Mouse (Mus musculus) adipocyte (in vitro differentiated cells): ENCODE results near the gene Idua.
A peak's percentile ranks its signal among the peaks of the same experiment; 100 is the strongest.

Source experiments
- DNase-seq: peaks from one replicate; pipeline ENCODE4 v3.0.0-alpha.2; 2016; ENCODE audit warnings: low spot score

The Idua gene

DNA sequence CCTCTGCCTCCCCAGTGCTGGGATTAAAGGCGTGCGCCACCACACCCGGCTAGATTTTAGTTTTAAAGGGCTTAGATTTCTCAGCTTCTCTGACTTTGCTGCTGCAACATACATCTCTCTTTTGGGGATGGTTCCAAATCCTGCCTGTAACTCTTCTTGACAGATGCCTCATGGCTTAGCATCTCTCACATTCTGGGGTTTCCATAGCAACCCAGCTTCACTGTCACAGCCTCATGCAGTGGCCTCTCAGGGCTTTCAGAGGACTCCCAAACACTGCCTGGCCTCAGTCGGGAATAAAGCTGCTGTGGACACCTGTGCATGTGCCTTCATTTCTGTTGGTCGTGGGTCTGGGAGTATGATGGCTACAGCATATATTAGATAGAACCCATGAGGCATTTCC is 29.0 kb downstream of the Idua start:
- no peak for DNase-seq

DNA sequence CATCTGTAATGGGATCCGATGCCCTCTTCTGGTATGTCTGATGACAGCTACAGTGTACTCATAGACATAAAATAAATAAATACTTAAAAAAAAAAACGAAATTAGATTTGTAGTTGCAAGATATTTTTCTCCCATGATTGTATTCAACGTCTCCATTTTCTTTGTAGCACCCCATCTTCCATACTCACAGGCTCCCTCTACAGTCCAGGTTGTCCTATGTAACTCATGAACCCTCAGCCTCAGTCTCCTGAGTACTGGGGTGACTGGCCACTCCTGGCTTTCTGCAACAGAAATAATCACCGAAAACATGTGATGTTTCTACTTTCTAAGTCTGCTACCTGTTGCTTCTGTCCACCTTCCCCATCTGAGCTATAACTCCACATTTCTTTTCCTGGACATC is 31.0 kb downstream of the Idua start:
- DNase-seq: no peak

DNA sequence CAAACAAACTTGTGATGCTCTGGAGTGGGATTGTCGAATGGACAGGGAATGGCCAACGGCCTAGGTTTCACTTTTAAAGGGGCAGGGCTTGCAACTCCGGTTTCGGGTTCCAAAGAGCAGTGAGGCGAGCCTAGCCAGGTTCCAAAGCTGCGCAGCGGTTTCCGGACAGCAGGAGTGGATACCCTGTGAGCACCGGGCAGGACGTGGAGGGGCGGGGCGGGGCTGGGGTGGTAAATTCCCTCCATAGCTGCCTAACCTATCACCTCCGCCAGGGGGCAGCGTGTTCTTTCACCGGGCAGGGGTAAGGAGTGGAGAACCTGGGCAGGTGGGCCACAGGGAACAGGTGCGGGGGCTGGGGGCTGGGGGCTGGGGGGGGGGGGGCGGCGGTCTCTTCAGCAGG is 32.1 kb downstream of the Idua start, which contains the start of gene Fgfrl1:
TSS of gene Fgfrl1 (plus strand) at position 112 of the 400 bp plus-strand sequence.
- DNase-seq: peak; percentile 70

DNA sequence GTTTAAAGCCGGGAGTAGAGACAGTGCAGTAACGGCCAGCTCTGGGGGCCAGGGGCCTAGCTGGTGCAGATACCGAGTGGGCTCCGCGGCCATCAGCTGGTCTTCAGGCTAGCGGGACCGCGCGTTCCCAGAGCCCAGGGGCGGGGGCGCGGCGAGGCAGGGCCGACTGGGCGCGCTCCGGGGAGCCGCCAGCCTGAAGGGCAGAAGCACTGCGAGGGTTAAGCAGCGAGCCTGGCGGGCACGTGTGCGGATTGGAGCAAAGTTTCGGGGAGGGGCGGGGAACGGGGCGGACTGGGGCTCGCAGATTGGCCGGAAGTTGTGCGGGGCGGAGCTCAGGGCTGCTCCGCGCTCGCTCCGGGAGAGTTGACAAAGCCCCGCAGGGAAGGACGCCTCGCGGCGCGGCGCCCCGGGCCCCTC is 33.7 kb downstream of the Idua start:
- DNase-seq: peak; percentile 92

DNA sequence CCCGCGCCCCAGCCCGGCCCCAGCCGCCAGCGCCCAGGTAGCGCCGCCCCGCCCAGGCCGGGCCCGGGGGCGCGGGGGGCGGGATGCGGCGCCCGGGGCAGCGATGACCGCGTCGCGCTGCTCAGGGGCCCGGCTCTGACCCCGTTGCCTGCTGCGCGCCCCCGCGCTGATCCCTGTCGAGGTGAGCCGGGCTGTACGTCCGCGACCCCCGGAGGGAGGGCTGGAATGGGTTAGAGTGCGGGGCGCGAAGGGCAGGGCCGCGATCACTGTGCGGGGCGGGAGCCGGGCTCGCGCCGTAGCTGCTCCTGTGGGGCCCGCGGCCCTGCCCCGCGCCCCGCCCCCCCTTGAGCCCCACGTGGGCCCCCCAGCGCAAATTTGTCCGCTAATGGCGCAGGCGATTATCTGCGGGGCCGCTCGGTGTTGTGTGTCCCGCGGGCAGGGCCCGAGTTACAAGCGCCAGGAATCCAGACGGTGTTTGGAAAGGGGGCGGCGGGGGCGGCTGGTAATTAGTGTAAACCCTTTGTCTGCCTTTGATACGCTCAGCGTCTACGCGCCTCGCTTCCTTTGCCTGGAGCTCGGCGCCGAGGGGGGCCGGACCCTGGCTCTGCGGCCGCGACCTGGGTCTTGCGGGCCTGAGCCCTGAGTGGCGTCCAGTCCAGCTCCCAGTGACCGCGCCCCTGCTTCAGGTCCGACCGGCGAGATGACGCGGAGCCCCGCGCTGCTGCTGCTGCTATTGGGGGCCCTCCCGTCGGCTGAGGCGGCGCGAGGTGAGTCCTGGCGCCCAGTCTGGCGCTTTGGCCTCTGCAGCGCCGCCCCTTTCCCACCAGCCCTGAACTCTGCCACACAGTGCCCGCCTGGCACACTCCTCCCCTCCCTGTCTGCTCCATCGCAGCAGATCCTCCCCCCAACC is 34.5 kb downstream of the Idua start:
- peak; percentile 55 for DNase-seq

DNA sequence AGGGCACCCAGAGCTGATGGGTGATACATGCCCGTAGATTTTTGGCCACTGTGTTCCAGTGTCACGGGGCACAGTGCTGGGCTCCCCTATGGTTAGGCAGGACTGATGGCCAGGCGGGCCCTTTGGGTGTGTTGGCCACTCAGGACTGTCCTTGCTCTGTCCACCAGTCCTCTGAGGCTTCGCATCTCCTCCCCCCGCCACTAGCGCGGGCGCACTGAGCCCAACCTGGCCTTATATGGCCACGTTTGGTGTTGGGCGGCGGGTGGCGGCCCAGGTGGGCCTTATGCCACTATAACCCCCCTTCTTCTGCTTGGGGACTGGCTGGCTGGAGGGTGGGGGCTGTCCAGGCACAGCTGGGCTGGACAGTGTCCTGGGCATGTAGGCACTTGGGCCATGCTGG is 35.7 kb downstream of the Idua start:
- DNase-seq: no peak

DNA sequence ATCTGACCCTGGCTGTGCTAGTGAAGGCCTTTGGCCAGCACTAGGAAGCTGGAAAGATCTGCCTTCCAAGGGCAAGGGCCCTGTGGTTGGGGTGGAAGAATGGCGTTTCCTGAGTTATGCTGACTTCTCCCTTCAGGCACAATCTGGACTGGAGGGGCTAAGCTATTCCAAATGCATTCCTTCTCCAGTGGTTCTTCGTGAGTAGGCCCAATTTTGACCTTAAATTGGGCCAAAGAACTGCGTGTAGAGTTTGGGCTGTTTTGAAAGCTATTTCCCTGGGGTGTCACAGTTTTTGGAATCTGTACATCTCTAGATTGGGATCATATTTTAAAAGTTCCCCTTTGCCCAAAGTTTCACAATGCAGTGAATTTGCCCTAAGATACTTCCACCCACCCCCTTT is 36.4 kb downstream of the Idua start:
- DNase-seq: peak; percentile 79

DNA sequence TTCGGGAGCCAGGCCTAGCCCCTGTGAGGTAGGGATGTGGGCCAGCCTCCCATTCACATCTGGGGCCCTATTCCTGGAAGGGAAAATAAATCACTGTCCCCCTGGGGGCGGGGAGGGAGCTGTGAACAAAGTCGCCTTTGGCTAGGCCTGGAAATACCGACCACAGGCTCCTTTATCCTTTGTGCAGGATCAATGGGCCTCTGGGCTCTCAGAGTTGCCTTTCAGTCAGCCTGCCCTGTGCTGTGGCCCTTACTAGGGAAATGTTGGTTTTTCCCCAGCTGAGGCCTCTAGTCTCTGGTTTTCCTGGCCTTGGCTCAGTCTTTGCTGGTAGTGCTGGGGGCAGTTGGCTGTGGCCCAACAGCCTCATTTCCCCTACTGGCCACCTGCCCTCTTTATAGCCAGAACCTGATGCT is 37.2 kb downstream of the Idua start:
- peak; percentile 45 for DNase-seq

DNA sequence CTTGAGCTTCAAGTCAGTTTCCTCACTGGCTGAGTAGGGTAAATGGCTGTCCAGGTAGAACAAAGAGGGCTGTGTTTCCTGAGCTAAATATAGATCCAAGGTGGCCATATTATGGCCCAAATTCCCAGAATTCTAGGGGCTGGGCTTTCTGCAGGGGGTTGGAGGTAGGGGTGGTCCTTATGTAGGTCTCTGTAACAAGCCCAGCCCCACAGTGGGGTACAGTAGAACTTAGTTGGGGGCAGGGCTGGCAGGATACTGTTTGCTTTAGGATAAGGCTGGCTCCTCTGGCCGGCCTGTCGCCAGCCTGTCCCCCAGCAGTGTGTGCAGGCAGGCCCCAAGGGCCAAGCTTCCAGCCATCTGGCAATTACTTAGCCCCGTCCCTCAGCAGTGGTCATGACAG is 40.2 kb downstream of the Idua start:
- no peak for DNase-seq

DNA sequence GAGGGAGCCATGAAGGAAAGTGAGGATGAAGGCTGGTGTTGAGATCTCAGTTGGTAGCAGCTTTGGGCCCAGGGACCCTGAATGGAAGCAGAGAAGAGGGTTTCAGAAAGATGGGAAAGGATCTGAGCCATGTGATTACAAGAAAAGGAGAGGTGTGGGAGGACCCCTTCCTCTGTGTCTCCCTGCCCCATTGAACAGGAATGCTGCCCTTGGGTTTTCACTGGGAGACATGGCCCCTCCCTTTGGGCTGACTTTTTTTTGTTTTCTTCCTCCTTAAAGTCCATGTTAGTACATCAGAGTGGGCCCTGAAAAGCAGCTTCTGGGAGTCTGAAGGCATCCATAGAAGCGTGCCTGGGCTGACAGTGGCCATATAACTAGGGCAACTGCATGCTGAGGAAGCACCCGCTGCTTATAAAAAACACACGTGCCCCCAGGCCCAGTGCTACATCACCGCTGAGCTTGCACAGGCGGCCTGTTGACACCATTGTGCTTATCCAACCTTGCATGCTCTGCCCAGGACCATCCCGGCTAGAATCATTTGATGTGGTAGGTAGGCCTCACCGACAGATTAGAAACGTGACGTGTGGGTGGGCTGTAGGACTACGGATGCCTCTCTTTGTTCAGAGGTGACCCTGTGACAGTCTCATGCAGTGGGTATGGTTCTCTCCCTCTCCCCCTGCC is 41.4 kb downstream of the Idua start:
- no peak for DNase-seq

DNA sequence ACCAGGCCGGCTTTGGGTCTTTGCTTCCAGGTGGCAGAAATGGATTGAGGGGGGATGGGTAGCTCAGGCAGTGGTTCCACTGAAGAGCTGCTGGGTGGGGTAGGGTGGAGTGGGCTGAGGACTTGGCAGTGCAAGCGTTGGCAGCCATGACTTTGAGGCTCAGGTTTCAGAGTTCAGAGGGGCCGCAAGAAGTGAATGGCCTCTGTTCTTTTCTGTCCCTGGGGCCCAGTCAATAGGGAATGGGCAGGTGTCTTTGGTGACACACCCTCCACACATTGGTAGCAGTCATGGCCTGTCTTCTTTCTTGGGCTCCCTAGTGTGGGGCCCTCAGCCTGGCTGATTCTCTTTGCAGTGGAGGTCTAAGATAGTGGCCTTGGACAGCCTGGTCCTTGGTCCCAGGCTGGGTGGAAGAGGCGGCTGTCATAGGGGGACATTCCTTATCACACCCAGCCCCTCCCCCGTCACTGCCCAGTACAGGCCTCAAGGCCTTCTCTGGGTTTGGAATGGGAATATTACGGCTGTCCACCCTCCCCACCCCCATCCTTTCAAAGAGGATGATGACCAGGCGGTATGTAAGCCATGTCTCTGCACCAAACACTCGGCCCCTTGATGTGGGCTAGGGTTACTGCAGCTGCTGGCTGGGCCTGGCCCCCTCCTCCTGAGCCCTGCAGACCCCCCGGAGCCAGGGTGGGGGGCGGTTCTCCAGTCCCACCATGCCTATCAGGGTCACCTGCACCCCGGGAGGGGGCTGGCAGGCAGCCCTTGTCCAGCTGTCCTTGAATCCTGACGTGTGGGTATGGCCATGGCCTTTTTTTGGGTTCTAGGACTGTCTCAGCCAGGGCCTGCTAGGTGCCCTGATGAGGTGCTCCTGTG is 43.9 kb downstream of the Idua start:
- DNase-seq: no peak

DNA sequence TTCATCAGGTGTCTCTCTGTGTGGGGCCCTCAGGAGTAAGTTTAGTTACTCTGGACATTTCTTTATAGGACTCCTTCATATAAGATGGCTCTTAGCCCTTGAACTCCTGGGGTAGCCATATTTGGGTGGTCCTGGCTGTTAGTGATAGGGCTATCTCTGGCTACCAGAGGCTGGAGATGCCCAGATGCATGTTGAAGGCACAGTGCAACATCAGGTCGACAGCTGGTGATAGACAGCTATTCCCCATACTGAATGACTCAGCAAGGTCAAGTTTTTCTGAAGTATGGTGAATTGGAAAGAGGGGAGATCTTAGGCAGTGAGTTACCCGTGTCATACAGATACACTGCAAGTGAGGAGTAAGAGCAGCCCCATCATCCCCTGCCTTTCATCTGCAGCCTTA is 47.6 kb downstream of the Idua start:
- no peak for DNase-seq

DNA sequence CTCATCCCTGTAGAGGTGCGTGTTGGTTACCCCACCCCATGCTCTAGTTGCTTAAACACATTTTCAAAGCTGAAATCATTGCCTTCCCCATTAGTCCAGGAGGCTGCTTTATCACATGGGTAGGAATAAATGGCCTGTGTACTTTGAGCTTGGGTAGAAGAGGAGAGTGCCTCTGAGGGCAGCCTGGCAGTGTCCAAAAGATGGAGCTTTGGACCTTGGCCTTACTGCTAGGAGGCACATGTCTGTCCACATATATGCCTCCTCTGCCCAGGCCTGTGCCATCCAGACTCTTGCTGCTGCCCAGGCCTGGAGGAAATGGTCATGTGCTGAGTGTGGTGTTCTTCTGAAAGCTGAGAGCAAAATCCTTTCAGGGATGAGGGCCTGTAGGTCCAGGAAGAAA is 48.3 kb downstream of the Idua start:
- DNase-seq: peak; percentile 29

DNA sequence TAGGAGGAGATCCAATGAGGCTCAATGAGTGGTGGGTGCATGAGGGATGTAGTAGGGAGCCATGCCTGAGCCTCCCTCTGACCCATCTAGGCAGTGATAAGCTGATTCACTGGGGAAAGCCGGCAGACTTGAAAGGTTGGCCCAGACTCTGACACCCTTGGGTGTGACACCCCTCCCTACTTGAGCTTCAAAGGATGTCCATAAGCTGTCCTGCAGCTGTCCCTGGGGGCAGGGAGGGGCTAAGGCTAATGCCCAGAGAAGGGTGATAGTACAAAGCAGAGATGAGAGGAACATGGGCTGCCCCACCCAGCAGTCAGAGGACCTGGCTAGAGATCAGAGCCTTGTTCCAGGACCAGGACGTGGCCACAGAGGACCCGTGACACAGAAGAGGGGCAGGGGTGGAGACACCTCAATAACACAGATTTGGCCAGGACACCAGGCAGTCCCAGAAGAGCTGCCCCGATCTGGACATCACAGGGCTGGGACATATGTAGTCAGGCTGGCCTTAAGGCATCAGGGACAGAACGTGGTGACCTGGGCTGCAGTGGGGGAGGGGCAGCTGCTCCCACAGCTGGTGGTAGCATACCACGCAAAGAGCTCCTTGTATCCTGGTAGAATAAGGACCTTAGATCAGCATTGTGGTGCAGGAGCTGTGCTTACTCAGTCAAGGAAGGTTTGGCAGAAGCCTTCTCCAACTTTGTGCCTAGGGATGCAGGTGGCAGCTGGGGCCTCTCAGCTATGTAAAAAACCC is 49.0 kb downstream of the Idua start:
- DNase-seq: no peak

DNA sequence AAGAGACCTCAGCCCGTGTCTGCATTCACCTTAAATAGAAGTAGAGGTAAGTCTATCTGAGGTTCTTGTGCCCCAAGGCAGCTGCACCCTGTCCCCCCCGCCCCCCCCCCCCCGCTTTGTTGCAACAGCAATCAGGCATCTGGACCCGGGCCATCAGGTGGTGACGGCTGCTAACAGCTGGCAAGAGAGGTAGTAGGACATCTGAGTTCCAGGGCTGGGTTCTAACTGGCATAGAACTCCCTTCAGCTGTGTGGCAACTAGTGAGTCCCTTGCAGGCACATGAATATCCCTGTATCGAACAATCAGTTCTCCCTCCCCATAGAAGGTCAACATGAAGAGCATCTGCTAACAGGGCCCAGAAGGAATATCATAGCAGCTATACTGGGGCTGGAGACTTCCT is 51.8 kb downstream of the Idua start:
- DNase-seq: no peak

DNA sequence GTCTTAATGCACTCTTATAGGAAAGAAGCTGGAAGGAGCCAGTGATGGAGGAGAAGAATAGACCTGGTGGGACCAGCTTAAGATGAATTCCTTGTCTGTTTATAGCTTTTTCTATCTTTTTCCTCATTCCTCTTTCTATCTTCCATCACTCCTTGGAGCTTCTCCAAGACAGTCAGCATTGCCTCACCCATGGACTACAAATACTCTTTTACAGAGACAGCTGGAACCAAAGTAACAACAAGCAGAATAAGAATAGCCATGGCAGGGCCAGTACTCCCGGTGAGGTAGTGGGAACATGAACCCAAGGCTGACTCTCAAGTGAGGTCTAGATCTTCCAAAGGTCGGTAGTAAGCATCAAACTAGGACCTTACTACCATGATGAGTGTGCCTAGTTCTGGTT is 53.0 kb downstream of the Idua start:
- peak; percentile 90 for DNase-seq

DNA sequence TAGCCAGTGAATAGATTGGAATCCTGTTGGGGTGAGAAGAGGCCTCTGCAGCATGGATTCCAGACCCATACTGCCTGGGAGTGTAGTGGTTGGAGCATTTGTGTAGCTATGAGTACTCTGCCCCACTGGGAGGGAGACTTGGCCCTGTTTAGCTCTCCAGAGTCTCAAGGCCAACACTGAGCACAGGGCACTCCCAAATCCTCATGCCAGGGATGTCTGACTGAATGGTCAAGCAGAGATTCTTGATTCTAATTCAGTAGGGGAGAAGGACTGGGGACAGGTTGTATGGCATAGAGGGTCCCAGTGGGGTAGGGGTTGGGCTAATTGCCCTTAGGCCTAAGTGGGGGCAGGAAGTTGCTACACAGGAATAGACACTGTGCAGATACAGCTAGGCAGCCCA is 53.6 kb downstream of the Idua start:
- DNase-seq: peak; percentile 94

DNA sequence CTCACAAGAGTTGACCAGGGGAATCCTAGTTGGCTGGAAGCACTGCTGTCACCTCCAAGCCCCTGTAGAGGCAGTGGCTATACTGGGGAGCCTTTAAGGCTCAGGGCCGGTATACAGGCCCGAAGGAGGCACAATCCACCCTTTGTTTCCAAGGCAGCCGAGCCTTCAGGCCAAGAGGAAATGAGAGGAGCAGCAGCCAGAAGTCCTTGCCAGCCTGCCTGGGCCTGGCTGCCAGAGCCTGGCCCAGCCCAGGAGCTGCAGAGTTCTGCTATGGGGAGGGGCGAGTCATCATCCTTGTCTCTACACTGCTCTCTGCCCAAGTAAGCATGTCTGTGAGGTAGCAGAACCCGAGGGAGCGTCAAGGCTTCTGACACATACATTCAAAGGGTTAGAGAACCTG is 54.0 kb downstream of the Idua start:
- DNase-seq: peak; percentile 92

DNA sequence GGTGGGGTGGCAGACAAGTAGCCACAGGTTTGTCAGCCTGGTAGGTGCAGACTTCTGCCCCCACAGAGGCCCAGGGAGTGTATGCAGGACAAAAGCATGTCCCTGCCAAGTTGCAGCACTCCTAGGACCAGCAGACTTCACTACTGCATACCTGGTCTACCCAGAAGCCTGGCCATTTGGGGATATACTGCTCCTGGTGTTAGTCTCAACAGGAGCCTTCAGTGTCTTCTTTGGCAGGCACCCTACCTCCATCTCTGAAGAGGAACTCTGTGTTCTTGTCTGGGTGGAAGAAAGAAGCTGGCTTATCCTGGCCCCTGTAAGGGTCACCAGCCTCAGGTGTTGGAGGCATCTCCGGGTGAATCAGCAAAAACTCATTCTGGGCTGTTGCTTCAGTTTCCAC is 55.8 kb downstream of the Idua start:
- DNase-seq: no peak

DNA sequence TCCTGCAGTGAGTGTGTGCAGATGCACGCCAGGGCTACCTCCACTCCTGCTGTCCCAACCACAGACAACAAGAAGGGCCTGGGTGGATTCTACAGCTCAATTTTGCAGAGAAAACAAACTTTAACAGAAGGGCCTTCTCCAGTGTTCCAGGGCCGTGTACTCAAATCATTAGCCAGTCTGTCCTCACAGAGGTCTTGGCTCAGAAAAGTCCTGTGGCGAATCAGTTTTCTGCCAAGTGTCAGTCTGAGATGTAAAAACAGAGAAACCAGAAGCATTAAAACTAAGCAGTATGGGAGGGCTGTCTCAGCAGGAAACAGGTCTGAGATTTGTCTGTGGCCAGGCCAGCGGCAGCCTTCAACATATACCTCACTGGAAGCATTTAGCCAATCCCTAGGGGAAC is 57.9 kb downstream of the Idua start:
- peak; percentile 58 for DNase-seq

DNA sequence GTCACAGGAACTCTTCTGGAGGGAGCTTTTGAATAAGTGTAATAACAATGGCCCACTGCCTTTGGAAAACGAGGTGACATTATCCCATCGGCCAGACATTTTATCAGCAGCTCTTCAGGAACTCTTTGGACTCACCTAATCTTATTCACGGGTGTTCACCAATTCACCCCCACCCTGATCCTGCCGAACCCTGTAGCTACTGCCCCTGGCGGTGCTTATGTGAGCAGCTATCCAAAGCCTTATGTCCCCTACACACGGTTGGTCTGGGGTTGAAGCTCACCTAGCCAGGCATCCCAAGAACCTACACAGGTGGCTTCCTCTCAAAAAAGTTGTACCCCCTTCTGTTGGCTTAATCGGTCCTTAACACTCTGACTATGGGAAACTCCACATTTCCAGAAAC is 59.6 kb downstream of the Idua start:
- no peak for DNase-seq

DNA sequence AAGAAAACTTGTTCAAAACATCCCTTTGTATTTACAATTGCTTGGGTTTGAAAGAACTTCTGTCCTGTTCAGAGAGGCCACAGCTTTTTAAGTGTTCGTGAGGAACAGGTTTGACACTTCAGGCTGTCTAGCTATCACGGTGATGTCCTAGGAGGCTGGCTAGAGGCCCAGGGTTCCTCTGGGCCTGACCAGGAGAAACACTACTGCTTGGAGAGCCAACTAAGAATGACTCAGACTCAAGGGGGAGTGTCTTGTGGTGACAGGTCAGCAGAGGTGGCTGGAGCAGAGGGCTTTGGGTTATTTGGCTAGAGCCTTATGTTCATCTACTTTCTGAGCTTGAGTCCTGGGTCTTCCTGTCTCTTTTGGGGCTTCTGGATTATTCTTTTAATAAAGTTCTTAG is 63.9 kb downstream of the Idua start:
- peak; percentile 90 for DNase-seq
